Mouse (Mus musculus) G1E (cell line): ENCODE measurements around the gene Krtap19-1.

ENCODE experiments used
- CTCF ChIP-seq: IDR thresholded peaks from 2 replicates; pipeline ENCODE4 v1.5.1; 2012; ENCODE audit warnings: low read depth, low read length, inconsistent platforms, mixed read lengths
- GATA1 ChIP-seq: IDR thresholded peaks from 2 replicates; pipeline ENCODE4 v1.6.1; 2012; ENCODE audit warnings: borderline replicate concordance, low read length, inconsistent platforms, mixed read lengths
- TAL1 ChIP-seq: conservative IDR thresholded peaks from 2 replicates; pipeline ENCODE4 v1.6.1; 2012; ENCODE audit warnings: low read depth, low read length, inconsistent platforms, mixed read lengths

DNA sequence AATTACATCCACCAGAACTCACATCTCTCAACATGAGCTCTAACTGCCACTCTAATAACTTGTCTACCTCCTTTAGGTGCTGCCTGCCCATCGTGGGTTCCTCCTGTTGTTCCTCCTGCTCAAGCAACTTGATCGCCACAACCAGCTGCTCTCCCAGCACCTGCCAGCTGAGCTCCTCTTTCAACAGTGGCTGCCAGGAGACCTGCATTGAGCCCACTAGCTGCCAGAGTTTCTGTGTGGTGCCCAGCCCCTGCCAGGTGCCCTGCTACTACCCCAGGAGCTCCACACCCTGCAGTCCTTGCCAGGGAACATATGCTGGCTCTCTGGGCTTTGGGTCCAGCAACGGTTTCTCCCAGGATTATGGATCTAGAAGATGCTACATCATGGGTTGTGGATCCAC, 49.1 kb downstream of the Krtap19-1 start, which contains the start of gene Krtap15:
- TF ChIP-seq CTCF (no peak), GATA1 (no peak), TAL1 (no peak)
